Mouse (Mus musculus): ENCODE measurements around the gene Myo18a. TPM values are rescaled to one million over a fixed set of nuclear protein-coding genes. Genes with fewer than 3 reads are reported as not detected.

The Myo18a gene
- total RNA-seq, 2 experiments from 2014 or later: 256 to 280 TPM

- DNase-seq: no peak
- intact Hi-C loops (cut with DNase I): loop anchor here (10.0 kb wide), 1 partner anchor 347 kb away; the partner anchor contains the start of genes Nek8 and Tlcd1
These were observed 65.1 kb downstream of the Myo18a start for GRCm38 (mm10) chr11:77828163-77828562.

GRCm38 (mm10) chr11:77829043-77829841 lies 66.2 kb downstream of the Myo18a start:
- DNase-seq: no peak
- intact Hi-C loops (cut with DNase I): loop anchor here (10.0 kb wide), 1 partner anchor 346 kb away; the partner anchor contains the start of genes Nek8 and Tlcd1

GRCm38 (mm10) chr11:77830875-77831274 lies 67.8 kb downstream of the Myo18a start:
- intact Hi-C loops (cut with DNase I): no loop called here
- no peak for DNase-seq

- DNase-seq: no peak
- intact Hi-C loops (cut with DNase I): no loop called here
These were observed 69.5 kb downstream of the Myo18a start for GRCm38 (mm10) chr11:77832541-77832940.

GRCm38 (mm10) chr11:77835109-77835508 lies 72.1 kb downstream of the Myo18a start:
- no peak for DNase-seq
- intact Hi-C loops (cut with DNase I): loop anchor here (5.0 kb wide), 1 partner anchor 42 kb away; no protein-coding TSS in a partner anchor

- intact Hi-C loops (cut with DNase I): loop anchor here (5.0 kb wide), 1 partner anchor 41 kb away; no protein-coding TSS in a partner anchor
- DNase-seq: no peak
These were observed 73.2 kb downstream of the Myo18a start for GRCm38 (mm10) chr11:77836290-77836689.

GRCm38 (mm10) chr11:77836751-77837150 lies 73.7 kb downstream of the Myo18a start:
- intact Hi-C loops (cut with DNase I): loop anchor here (5.0 kb wide), 1 partner anchor 41 kb away; no protein-coding TSS in a partner anchor
- no peak for DNase-seq

- intact Hi-C loops (cut with DNase I): loop anchor here (5.0 kb wide), 1 partner anchor 39 kb away; no protein-coding TSS in a partner anchor
- DNase-seq: no peak
These were observed 74.8 kb downstream of the Myo18a start for GRCm38 (mm10) chr11:77837856-77838255.

GRCm38 (mm10) chr11:77840523-77841245 lies 77.6 kb downstream of the Myo18a start:
- DNase-seq: no peak
- intact Hi-C loops (cut with DNase I): no loop called here

- intact Hi-C loops (cut with DNase I): no loop called here
- no peak for DNase-seq
These were observed 80.2 kb downstream of the Myo18a start for GRCm38 (mm10) chr11:77843068-77843905.

- DNase-seq: no peak
- intact Hi-C loops (cut with DNase I): no loop called here
These were observed 80.8 kb downstream of the Myo18a start for GRCm38 (mm10) chr11:77843906-77844200.

- no peak for DNase-seq
- intact Hi-C loops (cut with DNase I): no loop called here
These were observed 84.6 kb downstream of the Myo18a start for GRCm38 (mm10) chr11:77847599-77848128.

- intact Hi-C loops (cut with DNase I): no loop called here
- DNase-seq: no peak
These were observed 85.1 kb downstream of the Myo18a start for GRCm38 (mm10) chr11:77848131-77848530.

- intact Hi-C loops (cut with DNase I): no loop called here
- no peak for DNase-seq
These were observed 86.1 kb downstream of the Myo18a start for GRCm38 (mm10) chr11:77849151-77849550.

- peak in 1 of 2 experiments; percentile 36 for DNase-seq
- intact Hi-C loops (cut with DNase I): no loop called here
These were observed 87.6 kb downstream of the Myo18a start for GRCm38 (mm10) chr11:77850401-77851244.

- intact Hi-C loops (cut with DNase I): no loop called here
These were observed 88.5 kb downstream of the Myo18a start for GRCm38 (mm10) chr11:77851483-77852010.

GRCm38 (mm10) chr11:77852195-77852594 lies 89.1 kb downstream of the Myo18a start:
- DNase-seq: no peak
- intact Hi-C loops (cut with DNase I): no loop called here

More at GRCm38 (mm10) chr11:77851483-77852010, 88.5 kb downstream of the Myo18a start:
- DNase-seq: no peak

- intact Hi-C loops (cut with DNase I): no loop called here
These were observed 90.1 kb downstream of the Myo18a start for GRCm38 (mm10) chr11:77852941-77853668.

More at GRCm38 (mm10) chr11:77852941-77853668, 90.1 kb downstream of the Myo18a start:
- no peak for DNase-seq
